Mouse (Mus musculus): ENCODE results near the gene Inpp4b.

DNA sequence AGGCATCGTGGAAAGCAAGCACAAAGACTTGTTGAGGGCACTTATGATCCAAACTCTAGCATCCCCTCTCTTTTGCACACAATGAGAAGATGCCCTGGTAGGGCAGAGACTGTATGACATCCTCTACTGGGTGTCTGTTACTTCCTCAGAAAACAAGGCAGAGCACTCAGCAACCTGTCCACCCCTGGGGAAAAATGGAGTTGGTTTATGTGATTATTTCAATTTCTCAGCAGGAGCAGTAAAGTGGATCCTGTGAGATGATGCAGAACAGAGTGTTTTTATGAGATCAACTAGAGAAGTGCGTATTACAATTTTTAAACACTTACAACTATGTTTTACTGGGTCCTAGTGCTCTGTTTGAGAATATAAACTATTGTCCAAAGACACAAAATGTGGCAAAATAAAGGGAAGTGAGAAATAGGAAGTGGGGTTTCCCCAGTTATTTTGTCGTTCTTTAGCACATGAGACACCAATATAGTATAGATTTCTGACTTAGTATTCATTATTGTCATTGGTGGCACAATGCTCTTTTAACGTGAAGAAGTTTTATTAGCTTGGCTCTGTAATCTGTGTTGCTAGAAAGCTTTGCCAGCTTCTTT lies 32.6 kb downstream of the Inpp4b start:
- TF ChIP-seq CTCF (IDR thresholded peaks at IDR 0.05) (no peak), EP300 (IDR thresholded peaks at IDR 0.05) (no peak)

Data from lung, postnatal 0 days (tissue).